Mouse (Mus musculus): Measurements from ENCODE around the gene S100a6.
A peak's percentile ranks its signal among the peaks of the same experiment; 100 is the strongest.

S100a6 gene

GRCm38 (mm10) chr3:90601486-90602110, 11.1 kb upstream of the S100a6 start, which contains the start of gene Gm42674:
Gene Gm42674, plus strand, starts transcription at chr3:90601904.
- no peak for DNase-seq

- DNase-seq: no peak
Observed at GRCm38 (mm10) chr3:90603623-90604022, 9.1 kb upstream of the S100a6 start, which contains the start of gene S100a4. Gene S100a4, plus strand, starts transcription at chr3:90603771.

- DNase-seq: peak; percentile 58 to 72
Observed at GRCm38 (mm10) chr3:90604416-90604815, 8.3 kb upstream of the S100a6 start.

GRCm38 (mm10) chr3:90605049-90605448, 7.6 kb upstream of the S100a6 start:
- no peak for DNase-seq

GRCm38 (mm10) chr3:90605736-90606135, 6.9 kb upstream of the S100a6 start:
- DNase-seq: no peak

GRCm38 (mm10) chr3:90606185-90606584, 6.5 kb upstream of the S100a6 start:
- no peak for DNase-seq

- no peak for DNase-seq
Observed at GRCm38 (mm10) chr3:90607361-90607760, 5.3 kb upstream of the S100a6 start.

- no peak for DNase-seq
Observed at GRCm38 (mm10) chr3:90608223-90608622, 4.5 kb upstream of the S100a6 start, which contains the start of gene S100a5. Gene S100a5, plus strand, starts transcription at chr3:90608523.

- no peak for DNase-seq
Observed at GRCm38 (mm10) chr3:90609102-90609501, 3.6 kb upstream of the S100a6 start.

GRCm38 (mm10) chr3:90611494-90611893, 1.2 kb upstream of the S100a6 start:
- DNase-seq: no peak

GRCm38 (mm10) chr3:90612061-90612460, 621 bp upstream of the S100a6 start:
- no peak for DNase-seq

- DNase-seq: no peak
Observed at GRCm38 (mm10) chr3:90613461-90614147, 922 bp downstream of the S100a6 start.

- DNase-seq: no peak
Observed at GRCm38 (mm10) chr3:90614148-90614530, 1.5 kb downstream of the S100a6 start.

- DNase-seq: no peak
Observed at GRCm38 (mm10) chr3:90614611-90615251, 2.0 kb downstream of the S100a6 start.

GRCm38 (mm10) chr3:90615415-90615814, 2.7 kb downstream of the S100a6 start:
- peak; percentile 73 to 83 for DNase-seq

GRCm38 (mm10) chr3:90615911-90616310, 3.2 kb downstream of the S100a6 start:
- DNase-seq: no peak

GRCm38 (mm10) chr3:90617586-90617985, 4.9 kb downstream of the S100a6 start:
- no peak for DNase-seq

- no peak for DNase-seq
Observed at GRCm38 (mm10) chr3:90621552-90621951, 8.9 kb downstream of the S100a6 start.

GRCm38 (mm10) chr3:90623435-90624071, 10.9 kb downstream of the S100a6 start:
- DNase-seq: peak; percentile 35 to 65

GRCm38 (mm10) chr3:90625496-90625895, 12.8 kb downstream of the S100a6 start:
- DNase-seq: no peak

GRCm38 (mm10) chr3:90626266-90627021, 13.8 kb downstream of the S100a6 start:
- DNase-seq: no peak

GRCm38 (mm10) chr3:90627366-90627765, 14.7 kb downstream of the S100a6 start:
- DNase-seq: no peak

GRCm38 (mm10) chr3:90627807-90628206, 15.1 kb downstream of the S100a6 start:
- peak in 1 of 2 experiments; percentile 25 for DNase-seq
